Mouse (Mus musculus): ENCODE measurements at regions not wholly inside any gene's neighbourhood (a gene's known extent, or its start where the extent isn't known, plus 50 kb on each side); places are given as distances from the start of the nearest gene placed in this dataset.

GRCm38 (mm10) chr1:92386752-92387151 lies 86.9 kb downstream of the Ndufa10 start:
- H3K36me3 ChIP-seq = no peaks in the 10 kb centered on the region
- no peak overlapping the region for H3K4me3 ChIP-seq
- no peaks in the 10 kb centered on the region for H3K4me1 ChIP-seq
- ATAC-seq (ENCODE audit: extremely low read depth, insufficient number of reproducible peaks, low FRiP score, low TSS enrichment) = no peak
- H3K27ac ChIP-seq (replicated peaks) = no peak overlapping the region
- no peaks in the 10 kb centered on the region for H3K9me3 ChIP-seq
- H3K9ac ChIP-seq = no peak overlapping the region
- no peak overlapping the region for H3K4me2 ChIP-seq
- no peaks in the 10 kb centered on the region for H3K27me3 ChIP-seq (replicated peaks)

DNA sequence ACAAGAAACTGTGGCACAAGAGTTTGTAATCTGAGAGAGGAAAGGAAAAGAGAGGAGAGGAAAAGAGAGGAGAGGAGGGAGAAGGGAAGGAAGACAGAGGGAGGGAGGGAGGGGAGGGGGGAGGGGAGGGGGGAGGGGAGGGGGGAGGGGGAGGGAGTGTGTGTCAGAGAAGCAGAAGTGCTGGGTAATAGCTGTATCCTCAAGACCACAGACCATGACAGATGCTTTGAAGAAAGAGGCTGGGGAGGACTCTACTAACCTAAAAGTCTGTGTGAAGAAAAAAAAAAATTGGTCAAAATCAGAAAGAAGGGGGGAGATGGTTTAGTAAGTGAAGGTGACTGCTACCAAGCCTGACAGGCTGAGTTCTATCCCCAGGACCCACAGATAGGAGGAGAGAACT lies 88.7 kb downstream of the Ndufa10 start:
- Histone ChIP-seq H3K4me2 (no peak overlapping the region), H3K27ac (replicated peaks) (no peak overlapping the region), H3K9ac (no peak overlapping the region), H3K36me3 (no peaks in the 10 kb centered on the region), H3K4me3 (no peak overlapping the region), H3K9me3 (no peaks in the 10 kb centered on the region), H3K4me1 (peaks cover 8% of the 10 kb centered on the region), H3K27me3 (replicated peaks) (no peaks in the 10 kb centered on the region)
- no peak for ATAC-seq (ENCODE audit: extremely low read depth, insufficient number of reproducible peaks, low FRiP score, low TSS enrichment)

GRCm38 (mm10) chr1:92383749-92384148 lies 89.9 kb downstream of the Ndufa10 start:
- H3K36me3 ChIP-seq = no peaks in the 10 kb centered on the region
- no peak overlapping the region for H3K27ac ChIP-seq (replicated peaks)
- H3K9ac ChIP-seq = no peak overlapping the region

GRCm38 (mm10) chr1:92379510-92379886 lies 94.2 kb downstream of the Ndufa10 start:
- 31% methylated on average over 3 of the region's 3 CpGs for WGBS
- H3K36me3 ChIP-seq = no peaks in the 10 kb centered on the region
- H3K4me1 ChIP-seq = peaks cover 39% of the 10 kb centered on the region
- ATAC-seq (ENCODE audit: extremely low read depth, insufficient number of reproducible peaks, low FRiP score, low TSS enrichment) = no peak
- H3K9ac ChIP-seq = peak overlapping the region; percentile 45; the same call in 1 of the 2 replicates
- no peak overlapping the region for H3K4me3 ChIP-seq
- H3K27ac ChIP-seq (replicated peaks) = peak overlapping the region; percentile 79
- peak overlapping the region; percentile 19 for H3K4me2 ChIP-seq
- no peaks in the 10 kb centered on the region for H3K27me3 ChIP-seq (replicated peaks)
- no peaks in the 10 kb centered on the region for H3K9me3 ChIP-seq

More at GRCm38 (mm10) chr1:92383749-92384148, 89.9 kb downstream of the Ndufa10 start:
- Histone ChIP-seq H3K27me3 (replicated peaks) (no peaks in the 10 kb centered on the region), H3K9me3 (no peaks in the 10 kb centered on the region), H3K4me1 (peaks cover 20% of the 10 kb centered on the region), H3K4me2 (no peak overlapping the region), H3K4me3 (no peak overlapping the region)
- ATAC-seq (ENCODE audit: extremely low read depth, insufficient number of reproducible peaks, low FRiP score, low TSS enrichment) = no peak
- WGBS = 73% methylated on average over 4 of the region's 4 CpGs

DNA sequence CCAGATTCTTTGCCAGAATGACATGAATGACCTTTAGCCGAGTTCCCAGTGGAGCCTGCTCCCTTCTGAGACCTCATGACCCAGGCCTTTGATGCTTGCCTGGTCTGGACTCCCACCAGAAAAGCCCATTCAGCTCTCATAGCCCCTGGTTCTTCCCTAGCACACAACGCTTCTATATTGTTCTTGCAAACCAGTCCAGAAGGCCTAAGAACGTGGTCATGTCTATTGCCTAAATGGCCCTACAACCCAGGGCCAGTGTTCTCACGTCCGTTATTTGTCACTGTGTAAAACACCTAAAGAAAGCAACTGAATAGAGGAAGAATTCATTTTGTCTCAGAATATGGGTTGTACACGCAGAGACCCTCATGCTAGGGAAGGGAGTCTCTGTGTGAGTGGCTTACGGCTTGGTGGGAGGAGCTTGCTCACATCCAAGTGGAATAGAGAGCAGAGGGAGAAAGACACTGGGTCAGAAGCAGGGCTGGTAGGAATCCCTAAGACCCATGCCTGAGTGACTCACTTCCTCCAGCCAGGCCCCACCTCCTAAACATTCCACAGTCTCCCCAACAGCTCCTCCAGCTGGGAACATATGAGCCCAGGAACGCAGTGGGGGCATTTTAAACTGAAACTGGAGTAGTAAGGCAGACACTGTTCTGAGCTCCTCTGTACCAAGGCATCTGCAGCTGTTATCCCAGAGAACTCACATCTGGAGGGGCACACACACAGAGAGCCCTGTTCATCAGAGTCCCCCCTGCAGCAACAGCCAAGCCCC lies 94.7 kb downstream of the Ndufa10 start:
- peak; percentile 66; the same call in 1 of the 2 replicates for ATAC-seq (ENCODE audit: extremely low read depth, insufficient number of reproducible peaks, low FRiP score, low TSS enrichment)
- H3K4me1 ChIP-seq = peaks cover 39% of the 10 kb centered on the region
- 57% methylated on average over 8 of the region's 8 CpGs for WGBS
- no peaks in the 10 kb centered on the region for H3K9me3 ChIP-seq
- H3K27me3 ChIP-seq (replicated peaks) = no peaks in the 10 kb centered on the region
- peak overlapping the region; percentile 79 for H3K27ac ChIP-seq (replicated peaks)
- peak overlapping the region; percentile 45; the same call in 1 of the 2 replicates for H3K9ac ChIP-seq
- H3K36me3 ChIP-seq = no peaks in the 10 kb centered on the region
- no peak overlapping the region for H3K4me3 ChIP-seq
- H3K4me2 ChIP-seq = peak overlapping the region; percentile 19

DNA sequence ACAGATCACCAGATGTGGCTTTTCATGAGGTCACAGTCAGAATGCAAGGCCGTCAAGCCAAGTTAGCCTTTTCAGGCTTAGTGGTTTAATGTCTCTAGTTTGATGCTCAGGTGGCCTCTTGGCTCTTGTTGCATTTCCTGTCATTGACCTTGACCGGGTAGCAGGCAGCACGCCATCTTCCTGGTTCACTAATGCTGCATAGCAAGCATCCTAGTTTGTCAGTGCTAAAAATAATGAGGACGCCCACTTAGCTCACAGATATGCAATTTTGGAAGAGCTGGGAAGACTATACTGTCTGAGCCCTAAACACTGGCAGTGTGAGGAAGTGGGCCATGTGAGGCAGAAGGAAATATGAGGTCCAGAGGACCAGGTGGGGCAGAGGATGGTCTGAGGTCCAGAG lies 97.2 kb downstream of the Ndufa10 start:
- ATAC-seq (ENCODE audit: extremely low read depth, insufficient number of reproducible peaks, low FRiP score, low TSS enrichment) = no peak
- Histone ChIP-seq H3K9ac (no peak overlapping the region), H3K9me3 (no peaks in the 10 kb centered on the region), H3K27me3 (replicated peaks) (no peaks in the 10 kb centered on the region), H3K27ac (replicated peaks) (peak overlapping the region; percentile 81), H3K36me3 (no peaks in the 10 kb centered on the region), H3K4me1 (peaks cover 49% of the 10 kb centered on the region), H3K4me3 (no peak overlapping the region), H3K4me2 (no peak overlapping the region)
- WGBS = 47% methylated on average over 4 of the region's 4 CpGs

- ATAC-seq (ENCODE audit: extremely low read depth, insufficient number of reproducible peaks, low FRiP score, low TSS enrichment) = no peak
These were observed 101.3 kb downstream of the Ndufa10 start for GRCm38 (mm10) chr1:92372222-92372990.

GRCm38 (mm10) chr1:92371357-92371981 lies 102.2 kb downstream of the Ndufa10 start:
- no peak for ATAC-seq (ENCODE audit: extremely low read depth, insufficient number of reproducible peaks, low FRiP score, low TSS enrichment)
- Histone ChIP-seq H3K4me2 (no peak overlapping the region), H3K36me3 (no peaks in the 10 kb centered on the region), H3K9me3 (no peaks in the 10 kb centered on the region), H3K4me3 (no peak overlapping the region), H3K27ac (replicated peaks) (no peak overlapping the region), H3K4me1 (peaks cover 21% of the 10 kb centered on the region), H3K9ac (no peak overlapping the region), H3K27me3 (replicated peaks) (no peaks in the 10 kb centered on the region)
- 62% methylated on average over 11 of the region's 11 CpGs for WGBS

More at GRCm38 (mm10) chr1:92372222-92372990, 101.3 kb downstream of the Ndufa10 start:
- H3K27me3 ChIP-seq (replicated peaks) = no peaks in the 10 kb centered on the region
- no peak overlapping the region for H3K4me2 ChIP-seq
- 82% methylated on average over 5 of the region's 5 CpGs for WGBS
- no peak overlapping the region for H3K4me3 ChIP-seq
- H3K4me1 ChIP-seq = peaks cover 28% of the 10 kb centered on the region
- no peak overlapping the region for H3K27ac ChIP-seq (replicated peaks)
- H3K9me3 ChIP-seq = no peaks in the 10 kb centered on the region
- no peak overlapping the region for H3K9ac ChIP-seq
- H3K36me3 ChIP-seq = no peaks in the 10 kb centered on the region

DNA sequence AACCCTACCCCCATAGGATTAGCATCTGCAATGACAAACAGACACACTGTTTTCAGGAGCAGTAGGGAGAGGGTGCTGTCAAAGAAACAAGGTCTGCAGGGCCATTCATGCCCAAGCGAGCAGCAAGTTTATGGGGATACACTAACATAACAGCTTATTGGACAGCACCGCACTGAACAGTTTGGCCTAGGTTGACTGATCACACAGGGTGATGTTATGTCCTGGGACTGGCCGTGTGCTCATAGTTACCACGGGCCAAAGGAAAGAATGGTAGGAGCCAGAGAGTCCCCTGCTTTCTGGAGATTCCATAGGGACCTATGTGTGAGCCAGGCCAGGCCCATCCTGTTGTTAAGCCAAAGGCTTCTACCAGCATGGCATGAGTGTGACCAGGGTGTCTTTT lies 102.8 kb downstream of the Ndufa10 start:
- Histone ChIP-seq H3K4me1 (peaks cover 14% of the 10 kb centered on the region), H3K36me3 (no peaks in the 10 kb centered on the region), H3K27me3 (replicated peaks) (no peaks in the 10 kb centered on the region), H3K27ac (replicated peaks) (no peak overlapping the region), H3K4me3 (no peak overlapping the region), H3K9me3 (no peaks in the 10 kb centered on the region), H3K9ac (no peak overlapping the region), H3K4me2 (no peak overlapping the region)
- 88% methylated on average over 4 of the region's 4 CpGs for WGBS
- ATAC-seq (ENCODE audit: extremely low read depth, insufficient number of reproducible peaks, low FRiP score, low TSS enrichment) = no peak

DNA sequence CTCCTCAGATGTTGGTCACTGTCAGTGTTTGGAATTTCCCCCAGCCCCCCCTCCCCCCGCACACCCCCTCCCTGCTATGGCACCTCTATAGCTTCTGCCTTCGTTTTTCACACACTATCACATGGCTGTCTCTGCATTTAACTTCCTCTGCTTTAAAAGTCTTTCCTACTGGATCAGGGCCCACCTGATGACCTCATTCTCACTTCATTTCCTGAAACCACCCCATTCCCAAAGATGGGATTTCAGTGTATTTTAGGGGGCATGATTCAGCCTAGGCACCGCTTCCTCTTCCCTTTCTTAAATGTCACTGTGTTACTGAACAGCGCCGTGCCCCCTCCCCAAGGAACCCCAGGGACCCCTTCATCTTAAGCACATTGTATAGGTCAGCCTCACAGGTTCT lies 103.7 kb downstream of the Ndufa10 start:
- Histone ChIP-seq H3K4me2 (no peak overlapping the region), H3K4me1 (peaks cover 14% of the 10 kb centered on the region), H3K4me3 (no peak overlapping the region), H3K9me3 (no peaks in the 10 kb centered on the region), H3K27me3 (replicated peaks) (peaks cover 5% of the 10 kb centered on the region; the same call in 1 of the 2 replicates), H3K27ac (replicated peaks) (no peak overlapping the region), H3K36me3 (no peaks in the 10 kb centered on the region), H3K9ac (no peak overlapping the region)
- no peak for ATAC-seq (ENCODE audit: extremely low read depth, insufficient number of reproducible peaks, low FRiP score, low TSS enrichment)
- 73% methylated on average over 5 of the region's 5 CpGs for WGBS

GRCm38 (mm10) chr1:92366249-92366648 lies 107.4 kb downstream of the Ndufa10 start:
- no peak overlapping the region for H3K4me3 ChIP-seq
- WGBS = 63% methylated on average over 5 of the region's 5 CpGs

More at GRCm38 (mm10) chr1:92366249-92366648, 107.4 kb downstream of the Ndufa10 start:
- ATAC-seq (ENCODE audit: extremely low read depth, insufficient number of reproducible peaks, low FRiP score, low TSS enrichment) = no peak
- no peaks in the 10 kb centered on the region for H3K9me3 ChIP-seq
- H3K4me2 ChIP-seq = no peak overlapping the region
- H3K4me1 ChIP-seq = peaks cover 2% of the 10 kb centered on the region
- H3K9ac ChIP-seq = no peak overlapping the region
- H3K27ac ChIP-seq (replicated peaks) = no peak overlapping the region
- H3K36me3 ChIP-seq = no peaks in the 10 kb centered on the region
- peaks cover 11% of the 10 kb centered on the region; the same call in 1 of the 2 replicates for H3K27me3 ChIP-seq (replicated peaks)
